In genomic region chr11:98924633-98925175, GRCm38 (mm10) we compare ENCODE assay signal across 9 mouse cellular contexts. TPM values are rescaled to one million over a fixed set of nuclear protein-coding genes. Genes with fewer than 3 reads are reported as not detected.
DNase-seq lines count a peak whose midpoint lies in the region; ATAC-seq lines count a peak whose summit lies in the region.
"Had no signal": no experiment of that assay in that cellular context is flagged by ENCODE, and none has a peak within 500 bp of the region (broad histone marks: within the 10 kb centered on the region; RNA-seq: fewer than 3 reads in every experiment).

No protein-coding gene starts in this region.

- no peak for ATAC-seq in kidney, embryonic 16.5 days (ENCODE audit: low FRiP score, low TSS enrichment)
- ATAC-seq in hindbrain, embryonic 14.5 days (ENCODE audit: low FRiP score), result no peak
- ATAC-seq in midbrain, embryonic 15.5 days (replicated peaks), result no peak

- no peak for DNase-seq in kidney, adult 8-10 months
- DNase-seq in ZHBTc4 (ENCODE audit: low read depth, low spot score), result peak; percentile 44
- DNase-seq in hindbrain, embryonic 14.5 days (ENCODE audit: low spot score), result no peak
- DNase-seq in left cerebral cortex, adult 11 months (ENCODE audit: low spot score), result no peak
- DNase-seq in layer of hippocampus, adult 9-10 months (ENCODE audit: low spot score), result no peak
- DNase-seq in right cerebral cortex, postnatal 4 days, result no peak

- 51% methylated on average over 5 of the region's 5 CpGs for WGBS in kidney, embryonic 16.5 days
- 38% methylated on average over 5 of the region's 5 CpGs for WGBS in hindbrain, embryonic 14.5 days
- WGBS in midbrain, embryonic 15.5 days, result 42% methylated on average over 5 of the region's 5 CpGs

- H3K4me1 ChIP-seq in kidney, embryonic 16.5 days (ENCODE audit: insufficient read depth, low read length), result peaks cover 71% of the 10 kb centered on the region
- H3K4me1 ChIP-seq in hindbrain, embryonic 14.5 days (replicated peaks; ENCODE audit: control insufficient read depth, insufficient read depth, low read length), result peaks cover 59% of the 10 kb centered on the region
- peaks cover 57% of the 10 kb centered on the region for H3K4me1 ChIP-seq in midbrain, embryonic 15.5 days

- peak overlapping the region; percentile 92 for H3K27ac ChIP-seq in kidney, embryonic 16.5 days (ENCODE audit: low read length)
- peak overlapping the region; percentile 74; the same call in 1 of the 2 replicates for H3K27ac ChIP-seq in hindbrain, embryonic 14.5 days
- H3K27ac ChIP-seq in midbrain, embryonic 15.5 days, result peak overlapping the region; percentile 35; the same call in 1 of the 2 replicates
- H3K27ac ChIP-seq: macrophage had no signal

- no peaks in the 10 kb centered on the region for H3K9me3 ChIP-seq in kidney, embryonic 16.5 days (ENCODE audit: low read length)
- H3K9me3 ChIP-seq in hindbrain, embryonic 14.5 days (ENCODE audit: control insufficient read depth, low read length), result no peaks in the 10 kb centered on the region
- no peaks in the 10 kb centered on the region for H3K9me3 ChIP-seq in midbrain, embryonic 15.5 days

- H3K36me3 ChIP-seq in kidney, embryonic 16.5 days (ENCODE audit: insufficient read depth, low read length), result peaks cover 12% of the 10 kb centered on the region
- H3K36me3 ChIP-seq in hindbrain, embryonic 14.5 days (replicated peaks; ENCODE audit: control insufficient read depth, insufficient read depth), result no peaks in the 10 kb centered on the region
- H3K36me3 ChIP-seq in midbrain, embryonic 15.5 days (replicated peaks), result no peaks in the 10 kb centered on the region

- H3K27me3 ChIP-seq in kidney, embryonic 16.5 days (ENCODE audit: insufficient read depth, low read length), result no peaks in the 10 kb centered on the region
- H3K27me3 ChIP-seq in hindbrain, embryonic 14.5 days (ENCODE audit: control insufficient read depth, insufficient read depth, low read length), result no peaks in the 10 kb centered on the region
- no peaks in the 10 kb centered on the region for H3K27me3 ChIP-seq in midbrain, embryonic 15.5 days (replicated peaks)

- no peak overlapping the region for H3K4me3 ChIP-seq in kidney, embryonic 16.5 days (ENCODE audit: low read length)
- no peak overlapping the region for H3K4me3 ChIP-seq in hindbrain, embryonic 14.5 days (replicated peaks; ENCODE audit: low read length)
- H3K4me3 ChIP-seq in midbrain, embryonic 15.5 days, result no peak overlapping the region

- H3K4me2 ChIP-seq in kidney, embryonic 16.5 days (replicated peaks; ENCODE audit: low read depth, low read length), result no peak overlapping the region
- H3K4me2 ChIP-seq in hindbrain, embryonic 14.5 days (replicated peaks), result peak overlapping the region; percentile 17; the same call in 1 of the 2 replicates
- no peak overlapping the region for H3K4me2 ChIP-seq in midbrain, embryonic 15.5 days

- peak overlapping the region; percentile 29; the same call in 1 of the 2 replicates for H3K9ac ChIP-seq in kidney, embryonic 16.5 days (replicated peaks; ENCODE audit: low read length)
- H3K9ac ChIP-seq in hindbrain, embryonic 14.5 days, result no peak overlapping the region
- H3K9ac ChIP-seq in midbrain, embryonic 15.5 days, result no peak overlapping the region

RNA-seq across cellular contexts. Expression of gene Rara, which starts 2.9 kb away (rescaled TPM):
- polyA plus RNA-seq in kidney, embryonic 16.5 days (2015; fragmentation: Nextera tagmentation; extraction: Ambion mirVana), result 31.4 and 32.5 TPM in 2 replicates
- 18.4 and 18.7 TPM in 2 replicates for polyA plus RNA-seq in hindbrain, embryonic 14.5 days (2014; fragmentation: Nextera tagmentation; extraction: Ambion mirVana)
- polyA plus RNA-seq in midbrain, embryonic 15.5 days (2015; fragmentation: Nextera tagmentation; extraction: Ambion mirVana), result 9.7 and 10.5 TPM in 2 replicates

RNA-seq across cellular contexts. Expression of gene Cdc6, which starts 17.1 kb away (rescaled TPM):
- polyA plus RNA-seq in kidney, embryonic 16.5 days (2015; fragmentation: Nextera tagmentation; extraction: Ambion mirVana), result 36.2 and 38.6 TPM in 2 replicates
- polyA plus RNA-seq in hindbrain, embryonic 14.5 days (2014; fragmentation: Nextera tagmentation; extraction: Ambion mirVana), result 4.3 and 5.2 TPM in 2 replicates
- polyA plus RNA-seq in midbrain, embryonic 15.5 days (2015; fragmentation: Nextera tagmentation; extraction: Ambion mirVana), result 3.9 and 4.2 TPM in 2 replicates

RNA-seq across cellular contexts. Expression of gene Gjd3, which starts 58.1 kb away (rescaled TPM):
- 0.59 TPM in 1 of 2 replicates, not detected in the other for polyA plus RNA-seq in kidney, embryonic 16.5 days (2015; fragmentation: Nextera tagmentation; extraction: Ambion mirVana)
- 0.60 and 1.4 TPM in 2 replicates for polyA plus RNA-seq in hindbrain, embryonic 14.5 days (2014; fragmentation: Nextera tagmentation; extraction: Ambion mirVana)
- 1.4 and 2.4 TPM in 2 replicates for polyA plus RNA-seq in midbrain, embryonic 15.5 days (2015; fragmentation: Nextera tagmentation; extraction: Ambion mirVana)
- polyA plus RNA-seq: macrophage had no signal

Comparison
In these comparisons a context has a peak if more than half of its experiments do, and no peak if none do; other contexts are left out.
1. H3K27ac ChIP-seq: peak in every context shown above with its lines; median percentile 92 in kidney, embryonic 16.5 days; 74 in hindbrain, embryonic 14.5 days; 35 in midbrain, embryonic 15.5 days.